Mouse (Mus musculus) liver, embryonic 16.5 days (tissue): ENCODE measurements around the gene Actr3. TPM values are rescaled to one million over a fixed set of nuclear protein-coding genes. Genes with fewer than 3 reads are reported as not detected.

ENCODE experiments used
- ATAC-seq: fragments of 200-750 bp; cut with Nextera tagmentation; 2 replicates; pipeline ENCODE4 v1.8.0; 2017; ENCODE audit warnings: low read depth, mild to moderate bottlenecking, moderate number of reproducible peaks, moderate library complexity
- H3K27ac ChIP-seq: fragments of 300-500 bp; sonication (generic); 2 replicates; pipeline ENCODE4 v1.5.1; 2014; ENCODE audit warnings: mild to moderate bottlenecking, low read length
- H3K27me3 ChIP-seq: fragments of 300-500 bp; sonication (generic); 2 replicates; pipeline ENCODE4 v1.6.1; 2014; ENCODE audit warnings: low read depth, low read length, mixed read lengths; ENCODE audit not compliant: control insufficient read depth, insufficient read depth
- H3K36me3 ChIP-seq: fragments of 300-500 bp; sonication (generic); 2 replicates; pipeline ENCODE4 v1.6.1; 2014; ENCODE audit warnings: mild to moderate bottlenecking; ENCODE audit not compliant: control insufficient read depth, insufficient read depth
- H3K4me1 ChIP-seq: fragments of 300-500 bp; sonication (generic); 2 replicates; pipeline ENCODE4 v1.6.1; 2014; ENCODE audit warnings: low read depth, low read length, mixed read lengths; ENCODE audit not compliant: control insufficient read depth
- H3K4me2 ChIP-seq: fragments of 300-500 bp; sonication (generic); 2 replicates; pipeline ENCODE4 v1.6.1; 2014; ENCODE audit warnings: low read depth, low read length, mixed read lengths
- H3K4me3 ChIP-seq: fragments of 300-500 bp; sonication (generic); 2 replicates; pipeline ENCODE4 v1.5.1; 2014; ENCODE audit warnings: low read depth, mild to moderate bottlenecking, low read length
- H3K9ac ChIP-seq: fragments of 300-500 bp; sonication (generic); 2 replicates; pipeline ENCODE4 v1.6.1; 2014; ENCODE audit warnings: low read depth, low read length
- H3K9me3 ChIP-seq: fragments of 300-500 bp; sonication (generic); replicated peaks from 2 replicates; pipeline ENCODE4 v1.6.1; 2016; ENCODE audit warnings: low read length; ENCODE audit not compliant: control insufficient read depth
- WGBS: fragments of 180-500 bp; shearing (Covaris S2); extraction: QIAGEN DNeasy Blood & Tissue Kit; methylation state at CpG from one replicate; pipeline ENCODE4 v1.1.7; 2014; ENCODE audit not compliant: insufficient replicate concordance; 5-methylcytosine and 5-hydroxymethylcytosine counted together
- polyA plus RNA-seq: library from polyadenylated mRNA; unstranded; fragments of >200 nt; fragmentation: Nextera tagmentation; extraction: Ambion mirVana; gene quantifications from 2 replicates; pipeline ENCODE4 v1.2.1, GENCODE M21; 2015

Gene Actr3
- 123 and 126 TPM in 2 replicates for polyA plus RNA-seq

GRCm38 (mm10) chr1:125435369-125436135 is at the start of gene Actr3:
Gene Actr3 (minus strand): TSS chr1:125435727.
- H3K9me3 ChIP-seq = no peaks in the 10 kb centered on the region
- ATAC-seq = peak; percentile 92
- H3K4me2 ChIP-seq = peak within 1 kb of the TSS; percentile 71
- H3K4me1 ChIP-seq = peaks cover 24% of the 10 kb centered on the region
- no peaks in the 10 kb centered on the region for H3K27me3 ChIP-seq
- peak within 1 kb of the TSS; percentile 97 for H3K27ac ChIP-seq
- no peaks in the 10 kb centered on the region for H3K36me3 ChIP-seq
- peak within 1 kb of the TSS; percentile 95 for H3K9ac ChIP-seq
- under 1% methylated on average over 48 of the region's 59 CpGs for WGBS
- H3K4me3 ChIP-seq = peak within 1 kb of the TSS; percentile 92

GRCm38 (mm10) chr1:125482459-125483287 is 47.1 kb upstream of the Actr3 start:
- no peaks in the 10 kb centered on the region for H3K27me3 ChIP-seq
- H3K4me2 ChIP-seq = no peak overlapping the region
- no peak overlapping the region for H3K4me3 ChIP-seq
- WGBS = 62% methylated on average over 10 of the region's 10 CpGs
- H3K27ac ChIP-seq = peak overlapping the region; percentile 57
- H3K9ac ChIP-seq = no peak overlapping the region
- no peaks in the 10 kb centered on the region; the same call in 1 of the 2 replicates for H3K4me1 ChIP-seq
- no peaks in the 10 kb centered on the region for H3K9me3 ChIP-seq
- ATAC-seq = peak; percentile 65
- H3K36me3 ChIP-seq = no peaks in the 10 kb centered on the region

GRCm38 (mm10) chr1:125481842-125482241 is 46.3 kb upstream of the Actr3 start:
- Histone ChIP-seq H3K9me3 (no peaks in the 10 kb centered on the region), H3K27me3 (no peaks in the 10 kb centered on the region), H3K4me3 (no peak overlapping the region), H3K27ac (peak overlapping the region; percentile 54), H3K4me2 (no peak overlapping the region), H3K36me3 (no peaks in the 10 kb centered on the region), H3K4me1 (no peaks in the 10 kb centered on the region; the same call in 1 of the 2 replicates), H3K9ac (no peak overlapping the region)
- ATAC-seq = peak; percentile 92

- no peak overlapping the region for H3K4me2 ChIP-seq
- H3K4me1 ChIP-seq = no peaks in the 10 kb centered on the region; the same call in 1 of the 2 replicates
- 48% methylated on average over 6 of the region's 6 CpGs for WGBS
- no peak overlapping the region for H3K9ac ChIP-seq
- no peaks in the 10 kb centered on the region for H3K9me3 ChIP-seq
- H3K27ac ChIP-seq = no peak overlapping the region
- no peak overlapping the region for H3K4me3 ChIP-seq
- H3K36me3 ChIP-seq = no peaks in the 10 kb centered on the region
- ATAC-seq = no peak
- H3K27me3 ChIP-seq = no peaks in the 10 kb centered on the region
These were observed 43.1 kb upstream of the Actr3 start for GRCm38 (mm10) chr1:125478588-125478987.

- Histone ChIP-seq H3K4me3 (no peak overlapping the region), H3K9ac (no peak overlapping the region), H3K4me2 (no peak overlapping the region), H3K27me3 (no peaks in the 10 kb centered on the region), H3K27ac (no peak overlapping the region), H3K4me1 (no peaks in the 10 kb centered on the region; the same call in 1 of the 2 replicates), H3K36me3 (no peaks in the 10 kb centered on the region), H3K9me3 (no peaks in the 10 kb centered on the region)
- no peak for ATAC-seq
- WGBS = 28% methylated on average over 6 of the region's 6 CpGs
These were observed 40.6 kb upstream of the Actr3 start for GRCm38 (mm10) chr1:125475961-125476682.

GRCm38 (mm10) chr1:125473866-125474265 is 38.3 kb upstream of the Actr3 start:
- no peak overlapping the region for H3K27ac ChIP-seq
- WGBS = 43% methylated on average over 3 of the region's 3 CpGs
- no peaks in the 10 kb centered on the region for H3K27me3 ChIP-seq
- H3K9me3 ChIP-seq = no peaks in the 10 kb centered on the region
- no peak for ATAC-seq
- no peak overlapping the region for H3K9ac ChIP-seq
- H3K4me1 ChIP-seq = no peaks in the 10 kb centered on the region; the same call in 1 of the 2 replicates
- H3K4me3 ChIP-seq = no peak overlapping the region
- no peaks in the 10 kb centered on the region for H3K36me3 ChIP-seq
- no peak overlapping the region for H3K4me2 ChIP-seq

GRCm38 (mm10) chr1:125473126-125473666 is 37.7 kb upstream of the Actr3 start:
- no peak overlapping the region for H3K9ac ChIP-seq
- ATAC-seq = no peak
- H3K36me3 ChIP-seq = no peaks in the 10 kb centered on the region
- H3K27me3 ChIP-seq = no peaks in the 10 kb centered on the region
- WGBS = 23% methylated on average over 4 of the region's 4 CpGs
- H3K9me3 ChIP-seq = no peaks in the 10 kb centered on the region
- H3K4me1 ChIP-seq = no peaks in the 10 kb centered on the region; the same call in 1 of the 2 replicates
- H3K27ac ChIP-seq = no peak overlapping the region
- no peak overlapping the region for H3K4me3 ChIP-seq
- H3K4me2 ChIP-seq = no peak overlapping the region

- no peak overlapping the region for H3K27ac ChIP-seq
- H3K9ac ChIP-seq = no peak overlapping the region
- ATAC-seq = no peak
- H3K27me3 ChIP-seq = no peaks in the 10 kb centered on the region
- H3K4me2 ChIP-seq = no peak overlapping the region
- 33% methylated on average over 4 of the region's 4 CpGs for WGBS
- H3K9me3 ChIP-seq = no peaks in the 10 kb centered on the region
- H3K36me3 ChIP-seq = no peaks in the 10 kb centered on the region
- H3K4me1 ChIP-seq = no peaks in the 10 kb centered on the region; the same call in 1 of the 2 replicates
- no peak overlapping the region for H3K4me3 ChIP-seq
These were observed 35.5 kb upstream of the Actr3 start for GRCm38 (mm10) chr1:125470805-125471648.
